Mouse (Mus musculus) spleen, adult 2 months (tissue): ENCODE data around the gene Krt80.

ENCODE experiments used
- CTCF ChIP-seq: fragments of 200-500 bp; IDR thresholded peaks from 2 replicates; pipeline ENCODE4 v1.5.1; 2011; ENCODE audit warnings: mild to moderate bottlenecking, inconsistent platforms; ENCODE audit not compliant: insufficient read depth, insufficient read length, insufficient replicate concordance; ENCODE audit errors: extremely low read depth
- POLR2A ChIP-seq: fragments of 200-500 bp; IDR thresholded peaks from 2 replicates; pipeline ENCODE4 v1.6.1; 2011; ENCODE audit warnings: low read depth, low read length, inconsistent platforms

GRCm38 (mm10) chr15:101412188-101412587 is 42.2 kb upstream of the Krt80 start:
- TF ChIP-seq CTCF (no peak), POLR2A (no peak)
